Mouse (Mus musculus): ENCODE data around the gene Ticam1.

GRCm38 (mm10) chr17:56226566-56226965, 50.0 kb downstream of the Ticam1 start:
- TF ChIP-seq CTCF (IDR thresholded peaks at IDR 0.05; ENCODE audit: extremely low read depth, insufficient read depth, insufficient read length, insufficient replicate concordance), result no peak
- no peak for TF ChIP-seq POLR2A (IDR thresholded peaks at IDR 0.05; ENCODE audit: low read depth, low read length)
